Mouse (Mus musculus): ENCODE data around the gene Tbc1d10c. TPM values are rescaled to one million over a fixed set of nuclear protein-coding genes. Genes with fewer than 3 reads are reported as not detected.
"Not testable (repeated sequence)": the region's sequence is repeated elsewhere in the genome, so short reads cannot be mapped to it uniquely, and the experiment has no call there.

The Tbc1d10c gene
- polyA plus RNA-seq, 1 experiment from 2014 or later: 0.88 TPM

DNA sequence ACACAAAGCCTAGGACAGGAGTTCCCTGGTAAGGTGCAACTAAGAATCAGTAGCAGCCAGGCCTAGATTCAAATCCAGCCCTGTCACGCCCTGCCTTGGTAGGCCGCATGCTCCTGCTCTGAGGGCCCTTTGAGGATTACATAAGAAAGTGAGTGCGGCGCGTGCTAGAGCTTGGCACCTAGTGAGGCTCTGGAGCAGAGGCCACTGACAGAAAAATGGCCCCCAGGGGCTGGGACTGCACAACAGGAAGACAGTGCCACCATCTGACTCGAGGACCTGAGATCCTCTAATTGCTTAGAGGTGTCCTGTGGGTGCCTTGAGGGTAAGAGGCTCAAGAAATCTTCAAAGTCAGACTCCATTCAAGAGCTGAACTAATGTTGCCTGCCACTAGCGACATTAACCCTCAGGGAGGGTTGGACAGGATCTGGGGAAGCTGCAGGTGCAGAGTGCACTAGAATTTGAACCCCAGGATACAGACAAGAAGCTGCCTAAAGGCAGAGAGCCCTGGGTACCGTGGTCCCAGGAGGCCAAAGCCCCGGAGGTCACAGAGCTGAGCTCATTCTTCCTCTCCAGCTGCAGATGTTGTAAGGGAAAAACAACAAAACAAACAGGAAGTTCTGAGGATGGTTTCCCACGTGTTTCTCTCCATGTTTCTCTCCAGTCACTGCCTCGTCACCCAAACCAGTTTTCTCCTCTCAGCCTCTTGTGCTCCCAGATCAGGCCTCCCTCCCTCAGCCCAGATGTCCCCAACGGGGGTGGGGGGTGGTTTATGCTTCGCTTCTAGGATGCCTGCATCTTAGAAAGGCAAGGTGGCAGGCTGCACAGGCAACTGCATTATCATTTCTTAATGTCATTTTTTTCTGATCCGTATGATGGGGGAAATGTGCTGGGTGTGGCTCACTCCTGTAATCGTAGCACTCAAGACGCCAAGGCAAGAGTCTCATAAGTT, 46.3 kb downstream of the Tbc1d10c start:
- 86% methylated on average over 16 of the region's 16 CpGs for WGBS

DNA sequence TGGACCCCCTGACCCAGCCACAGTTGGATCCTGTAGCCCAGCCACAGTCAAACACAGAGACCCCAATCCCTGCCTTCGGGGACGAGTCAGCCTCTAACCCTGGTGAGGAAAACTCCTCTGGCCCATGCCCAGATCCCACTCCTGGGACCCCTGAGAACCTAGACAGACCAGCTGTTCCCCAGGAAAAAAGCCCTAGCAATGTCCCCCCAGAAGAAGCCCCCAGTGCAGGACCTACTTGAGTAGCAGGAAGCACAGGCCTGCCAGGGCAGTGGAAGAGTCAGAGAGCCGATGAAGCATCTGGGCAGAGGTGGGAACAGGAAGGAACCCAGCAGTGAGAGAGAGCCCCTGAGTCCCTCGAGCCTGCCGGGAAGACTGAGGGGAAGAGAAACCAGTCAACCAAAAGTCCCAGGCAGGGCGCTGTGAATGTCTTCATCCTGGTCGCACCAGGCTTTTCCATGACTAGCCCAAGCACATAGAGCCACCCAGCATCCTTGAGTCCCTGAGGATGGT, 47.3 kb downstream of the Tbc1d10c start, which contains the start of gene Cabp4:
Cabp4 (minus strand) TSS at position 275 of the 510 bp plus-strand sequence.
- H3K4me1 ChIP-seq (replicated peaks): peaks cover 15% of the 10 kb centered on the region
- H3K4me2 ChIP-seq: no peak within 1 kb of the TSS
- WGBS: 86% methylated on average over 7 of the region's 7 CpGs
- ATAC-seq (ENCODE audit: low FRiP score): no peak
- no peak within 1 kb of the TSS for H3K27ac ChIP-seq
- no peak within 1 kb of the TSS for H3K4me3 ChIP-seq
- H3K9me3 ChIP-seq: no peaks in the 10 kb centered on the region
- no peak within 1 kb of the TSS for H3K9ac ChIP-seq
- no peaks in the 10 kb centered on the region for H3K27me3 ChIP-seq
- no peaks in the 10 kb centered on the region for H3K36me3 ChIP-seq

More for the DNA sequence above, 46.3 kb downstream of the Tbc1d10c start:
- no peak overlapping the region for H3K4me2 ChIP-seq
- no peak overlapping the region for H3K27ac ChIP-seq
- H3K4me3 ChIP-seq: no peak overlapping the region
- peaks cover 21% of the 10 kb centered on the region for H3K4me1 ChIP-seq (replicated peaks)
- peaks cover under 1% of the 10 kb centered on the region; the same call in 1 of the 2 replicates for H3K36me3 ChIP-seq
- no peaks in the 10 kb centered on the region for H3K9me3 ChIP-seq
- ATAC-seq (ENCODE audit: low FRiP score): no peak
- no peaks in the 10 kb centered on the region for H3K27me3 ChIP-seq
- H3K9ac ChIP-seq: no peak overlapping the region

DNA sequence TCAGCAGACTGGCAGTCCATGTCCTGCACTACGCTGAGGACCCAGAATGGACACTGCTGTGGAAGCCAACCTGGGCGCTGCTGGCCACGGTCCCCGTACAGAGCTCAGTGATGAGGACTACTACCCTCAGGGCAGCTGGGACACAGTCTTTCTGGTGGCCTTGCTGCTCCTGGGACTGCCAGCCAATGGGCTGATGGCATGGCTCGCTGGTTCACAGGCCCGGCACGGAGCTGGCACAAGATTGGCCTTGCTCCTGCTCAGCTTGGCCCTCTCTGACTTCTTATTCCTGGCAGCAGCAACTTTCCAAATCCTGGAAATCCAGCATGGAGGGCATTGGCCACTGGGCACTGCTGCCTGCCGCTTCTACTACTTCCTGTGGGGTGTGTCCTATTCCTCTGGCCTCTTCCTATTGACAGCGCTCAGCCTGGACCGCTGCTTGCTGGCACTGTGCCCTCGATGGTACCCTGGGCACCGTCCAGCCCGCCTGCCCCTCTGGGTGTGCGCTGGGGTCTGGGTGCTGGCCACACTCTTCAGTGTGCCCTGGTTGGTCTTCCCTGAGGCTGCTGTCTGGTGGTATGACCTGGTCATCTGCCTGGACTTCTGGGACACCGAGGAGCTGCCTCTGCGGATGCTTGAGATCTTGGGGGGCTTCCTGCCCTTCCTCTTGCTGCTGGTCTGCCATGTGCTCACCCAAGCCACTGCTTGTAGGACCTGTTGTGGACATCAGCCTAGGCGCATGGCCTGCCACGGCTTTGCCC, 48.5 kb downstream of the Tbc1d10c start:
- no peak overlapping the region for H3K27ac ChIP-seq
- no peaks in the 10 kb centered on the region for H3K27me3 ChIP-seq
- 93% methylated on average over 18 of the region's 18 CpGs for WGBS
- no peaks in the 10 kb centered on the region for H3K9me3 ChIP-seq
- H3K36me3 ChIP-seq: no peaks in the 10 kb centered on the region
- H3K9ac ChIP-seq: no peak overlapping the region
- no peak for ATAC-seq (ENCODE audit: low FRiP score)
- H3K4me1 ChIP-seq (replicated peaks): peaks cover 6% of the 10 kb centered on the region
- no peak overlapping the region for H3K4me2 ChIP-seq
- H3K4me3 ChIP-seq: no peak overlapping the region

DNA sequence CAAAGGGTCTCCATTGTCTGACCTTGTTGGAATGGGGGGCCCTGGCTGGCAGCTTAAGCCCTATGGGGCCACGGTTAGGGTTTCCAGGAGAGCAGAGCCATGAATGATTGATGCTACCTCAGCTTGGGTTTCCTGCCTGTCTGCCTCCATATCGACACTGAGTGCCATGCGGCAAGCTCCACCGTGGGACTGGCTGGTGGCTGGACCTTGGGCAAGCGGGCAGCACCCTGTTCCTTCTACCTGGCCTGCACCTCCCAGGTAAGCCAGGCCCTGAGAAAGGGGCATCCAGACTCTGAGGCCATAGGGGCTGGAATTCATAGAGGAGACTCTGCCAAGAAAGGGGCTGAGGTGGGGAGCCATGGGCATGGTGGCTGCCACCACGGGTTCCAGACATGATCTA, 50.9 kb downstream of the Tbc1d10c start:
- no peak overlapping the region for H3K9ac ChIP-seq
- no peaks in the 10 kb centered on the region for H3K9me3 ChIP-seq
- no peak overlapping the region for H3K4me3 ChIP-seq
- peaks cover 4% of the 10 kb centered on the region for H3K4me1 ChIP-seq (replicated peaks)
- H3K4me2 ChIP-seq: no peak overlapping the region
- H3K27ac ChIP-seq: no peak overlapping the region
- H3K36me3 ChIP-seq: no peaks in the 10 kb centered on the region
- H3K27me3 ChIP-seq: no peaks in the 10 kb centered on the region
- 87% methylated on average over 6 of the region's 6 CpGs for WGBS
- ATAC-seq (ENCODE audit: low FRiP score): no peak

DNA sequence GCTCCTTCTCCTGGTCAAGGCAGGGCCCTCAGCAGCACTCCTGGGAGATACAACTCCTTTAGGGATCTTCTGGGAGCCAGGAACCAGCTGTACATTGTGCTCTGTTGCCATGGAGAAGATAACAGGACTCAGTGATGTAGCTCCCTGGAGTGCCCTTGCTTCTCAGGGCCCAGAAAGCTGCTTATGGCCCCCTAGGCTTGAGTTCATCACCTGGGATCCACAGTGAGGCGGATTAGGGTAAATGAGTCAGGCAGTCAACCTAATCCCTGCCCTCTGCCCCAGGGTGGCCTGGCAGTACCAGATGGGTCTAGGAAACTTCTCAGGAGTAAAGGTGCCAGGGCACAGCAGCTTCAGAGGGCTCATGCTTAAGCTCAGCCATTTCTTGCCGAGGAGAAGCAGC, 51.6 kb downstream of the Tbc1d10c start, which contains the start of gene Gpr152:
Gpr152 (plus strand) TSS at position 342 of the 400 bp plus-strand sequence.
- no peak within 1 kb of the TSS for H3K27ac ChIP-seq
- ATAC-seq (ENCODE audit: low FRiP score): no peak
- H3K4me2 ChIP-seq: no peak within 1 kb of the TSS
- no peaks in the 10 kb centered on the region for H3K36me3 ChIP-seq
- no peaks in the 10 kb centered on the region for H3K9me3 ChIP-seq
- no peak within 1 kb of the TSS for H3K4me3 ChIP-seq
- WGBS: 70% methylated on average over 2 of the region's 2 CpGs
- H3K9ac ChIP-seq: no peak within 1 kb of the TSS
- no peaks in the 10 kb centered on the region for H3K27me3 ChIP-seq
- peaks cover 4% of the 10 kb centered on the region for H3K4me1 ChIP-seq (replicated peaks)

DNA sequence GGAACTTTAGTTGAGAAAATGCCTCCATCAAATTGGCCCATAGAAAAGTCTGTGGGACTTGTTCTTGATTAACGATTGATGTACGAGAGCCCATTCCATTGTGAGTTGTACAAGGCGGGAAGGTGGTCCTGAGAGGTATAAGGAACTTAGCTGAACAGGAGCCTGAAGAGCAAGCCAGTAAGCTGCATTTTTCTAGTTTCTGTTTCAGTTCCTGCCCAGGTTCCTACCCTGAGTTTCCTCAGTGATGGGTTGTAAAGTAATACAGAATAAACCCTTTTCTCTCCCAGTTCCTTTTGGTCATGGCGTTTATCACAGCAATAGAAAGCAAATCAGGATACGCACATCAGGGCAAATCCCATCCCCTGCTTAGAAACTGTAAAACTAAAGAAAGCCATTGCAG, 53.2 kb downstream of the Tbc1d10c start:
- WGBS: 85% methylated on average over 5 of the region's 5 CpGs
- Histone ChIP-seq H3K4me1 (replicated peaks) (peaks cover 4% of the 10 kb centered on the region), H3K4me3 (no peak overlapping the region), H3K9me3 (no peaks in the 10 kb centered on the region), H3K9ac (no peak overlapping the region), H3K27me3 (no peaks in the 10 kb centered on the region), H3K36me3 (peaks cover 9% of the 10 kb centered on the region), H3K27ac (no peak overlapping the region), H3K4me2 (no peak overlapping the region)
- ATAC-seq (ENCODE audit: low FRiP score): no peak

DNA sequence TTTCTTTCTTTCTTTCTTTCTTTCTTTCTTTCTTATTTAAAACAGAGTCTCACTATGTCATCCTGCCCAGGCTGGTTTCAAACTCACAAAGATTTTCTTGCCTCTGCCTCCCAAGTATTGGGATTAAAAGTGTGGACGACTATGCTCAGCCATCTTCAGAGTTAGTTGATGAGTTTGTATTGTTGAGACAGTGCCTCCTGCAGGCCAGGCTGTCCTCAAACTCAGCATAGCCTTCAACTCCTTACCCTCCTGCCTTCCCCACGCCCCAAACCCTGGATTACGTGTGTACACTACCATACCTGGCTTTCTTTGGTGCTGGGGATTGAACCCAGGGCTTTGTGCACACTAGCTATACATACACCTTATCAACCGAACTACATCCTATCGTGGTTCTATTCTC, 54.6 kb downstream of the Tbc1d10c start:
- H3K27me3 ChIP-seq: no peaks in the 10 kb centered on the region
- H3K4me2 ChIP-seq: no peak overlapping the region
- no peak for ATAC-seq (ENCODE audit: low FRiP score)
- no peak overlapping the region for H3K4me3 ChIP-seq
- H3K36me3 ChIP-seq: peaks cover 24% of the 10 kb centered on the region
- peaks cover 4% of the 10 kb centered on the region for H3K4me1 ChIP-seq (replicated peaks)
- H3K9me3 ChIP-seq: no peaks in the 10 kb centered on the region
- H3K9ac ChIP-seq: no peak overlapping the region
- no peak overlapping the region for H3K27ac ChIP-seq
- 80% methylated on average over 5 of the region's 5 CpGs for WGBS

DNA sequence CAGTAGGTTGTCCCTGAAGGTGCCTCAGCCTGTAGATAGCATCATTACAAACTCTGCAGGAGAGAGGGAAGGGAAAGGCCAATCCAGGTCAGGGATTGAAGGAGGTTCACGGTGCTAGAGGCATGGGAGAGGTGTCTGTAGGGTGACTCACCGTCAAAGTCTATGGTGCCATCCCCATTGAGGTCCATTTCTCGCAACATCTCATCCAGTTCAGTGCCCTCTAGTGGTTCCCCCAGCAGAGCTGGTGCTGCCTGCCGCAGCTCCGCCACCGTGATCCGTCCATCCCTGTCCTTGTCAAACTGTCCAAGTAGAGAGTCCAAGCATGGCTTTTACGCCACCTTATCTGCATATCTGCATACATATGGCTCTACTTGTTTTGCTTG, 55.1 kb downstream of the Tbc1d10c start:
- not testable (repeated sequence) for H3K4me2 ChIP-seq; H3K9me3 ChIP-seq; H3K4me1 ChIP-seq (replicated peaks); H3K27me3 ChIP-seq; H3K9ac ChIP-seq; H3K4me3 ChIP-seq; H3K27ac ChIP-seq; ATAC-seq (ENCODE audit: low FRiP score)
- 19% methylated on average over 8 of the region's 8 CpGs for WGBS
- peaks cover 29% of the 10 kb centered on the region for H3K36me3 ChIP-seq

DNA sequence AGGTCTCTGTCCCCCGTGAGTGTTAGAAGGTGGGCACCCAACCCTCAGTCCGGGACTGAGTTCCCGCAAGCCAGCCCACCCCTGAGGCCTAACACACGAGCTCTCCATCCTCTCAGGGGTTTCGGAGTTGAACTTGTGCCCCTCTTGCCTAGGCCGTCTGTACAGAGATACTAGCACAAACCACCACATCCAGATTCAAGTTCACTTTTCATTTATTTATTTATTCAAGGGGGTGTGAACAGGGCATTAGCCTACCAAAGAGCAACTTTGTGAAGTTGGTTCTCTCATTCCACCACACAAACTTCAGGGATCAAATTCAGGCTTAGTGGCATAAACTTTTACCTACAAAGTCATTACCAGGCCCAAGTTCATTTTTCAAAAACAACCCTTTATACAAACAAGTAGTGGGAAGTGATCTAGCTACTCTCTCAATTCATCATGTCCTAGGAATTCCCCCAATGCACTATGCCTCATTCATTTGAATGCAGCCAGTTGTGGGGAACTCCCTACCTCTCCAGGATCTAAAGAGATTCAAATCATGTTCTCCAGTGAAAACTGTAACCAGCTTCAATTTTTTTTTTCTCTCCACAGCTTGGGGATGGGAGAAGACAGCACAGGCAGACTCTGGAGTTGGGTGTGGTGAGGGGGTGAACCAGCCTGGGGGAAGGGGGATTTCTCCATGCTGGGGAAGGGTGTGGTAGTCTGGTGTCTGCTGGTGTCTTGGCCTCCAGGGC, 55.7 kb downstream of the Tbc1d10c start:
- H3K36me3 ChIP-seq: peaks cover 30% of the 10 kb centered on the region
- 84% methylated on average over 6 of the region's 6 CpGs for WGBS
- ATAC-seq (ENCODE audit: low FRiP score); H3K27me3 ChIP-seq; H3K27ac ChIP-seq; H3K4me1 ChIP-seq (replicated peaks); H3K4me2 ChIP-seq; H3K9me3 ChIP-seq; H3K9ac ChIP-seq; H3K4me3 ChIP-seq: not testable (repeated sequence)

DNA sequence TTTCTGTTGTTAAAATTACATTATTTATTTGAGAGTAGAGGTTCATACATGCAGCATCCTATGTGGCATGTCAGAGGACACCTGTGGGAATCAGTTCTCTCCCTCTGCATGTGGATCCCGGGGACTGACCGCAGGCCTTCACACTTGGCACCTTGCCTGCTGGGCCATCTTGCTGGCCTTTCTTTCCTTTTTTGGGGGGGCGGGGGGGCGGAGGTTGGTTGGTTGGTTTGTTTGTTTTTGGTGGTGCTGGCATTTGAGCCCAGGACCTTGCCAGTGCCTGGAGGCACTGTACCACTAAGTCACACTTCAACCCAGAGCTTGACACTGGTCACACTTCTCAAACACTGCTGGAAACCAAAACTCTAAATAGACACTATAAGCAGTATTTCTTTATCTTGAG, 56.7 kb downstream of the Tbc1d10c start:
- Histone ChIP-seq H3K4me1 (replicated peaks) (peaks cover 3% of the 10 kb centered on the region), H3K4me2 (no peak overlapping the region), H3K36me3 (peaks cover 38% of the 10 kb centered on the region), H3K27ac (no peak overlapping the region), H3K4me3 (no peak overlapping the region), H3K9me3 (no peaks in the 10 kb centered on the region), H3K27me3 (no peaks in the 10 kb centered on the region), H3K9ac (no peak overlapping the region)
- ATAC-seq (ENCODE audit: low FRiP score): no peak
- 94% methylated on average over 4 of the region's 4 CpGs for WGBS
